Mouse (Mus musculus): ENCODE data around the gene Glud1. TPM values are rescaled to one million over a fixed set of nuclear protein-coding genes. Genes with fewer than 3 reads are reported as not detected.

Glud1 gene
- total and polyA plus RNA-seq, 3 experiments, result 57.1 to 125 (median 92.3) TPM

GRCm38 (mm10) chr14:34347084-34347483 is 36.6 kb downstream of the Glud1 start:
- peaks cover 12 to 13% of the 10 kb centered on the region in 2 experiments for H3K4me1 ChIP-seq (ENCODE audit: control insufficient read depth in 1 of 2, insufficient read depth in 2 of 2, low read length in 2 of 2)
- H3K9me3 ChIP-seq (replicated peaks; ENCODE audit: insufficient read depth, low read length), result no peaks in the 10 kb centered on the region
- no peak overlapping the region for H3K27ac ChIP-seq (ENCODE audit: control insufficient read depth, low read depth, low read length)
- H3K79me2 ChIP-seq (ENCODE audit: control insufficient read depth, insufficient read depth, low read length, poor library complexity), result no peaks in the 10 kb centered on the region
- H3K4me3 ChIP-seq (ENCODE audit: control insufficient read depth in 1 of 2, insufficient read depth in 1 of 2, low read depth in 2 of 2, low read length in 2 of 2), result no peak overlapping the region
- TF ChIP-seq HCFC1 (IDR thresholded peaks at IDR 0.05; ENCODE audit: low read depth, low read length) (no peak), NRF1 (IDR thresholded peaks at IDR 0.05; ENCODE audit: insufficient read depth, low read depth, low read length, poor library complexity, severe bottlenecking) (no peak), SMC3 (IDR thresholded peaks at IDR 0.05; ENCODE audit: low read depth, low read length) (no peak), TCF12 (IDR thresholded peaks at IDR 0.05; ENCODE audit: low read depth, low read length) (no peak), USF2 (IDR thresholded peaks at IDR 0.05; ENCODE audit: borderline replicate concordance in 1 of 2, insufficient read depth in 1 of 2, low read depth in 1 of 2, low read length in 2 of 2) (no peak), ZMIZ1 (IDR thresholded peaks at IDR 0.05; ENCODE audit: low read depth, low read length) (no peak), RAD21 (IDR thresholded peaks at IDR 0.05; ENCODE audit: low read depth, low read length) (no peak), E2F4 (IDR thresholded peaks at IDR 0.05; ENCODE audit: borderline replicate concordance, low read depth, low read length) (no peak)
- no peaks in the 10 kb centered on the region for H3K27me3 ChIP-seq (ENCODE audit: control insufficient read depth in 1 of 2, insufficient read depth in 2 of 2, low read length in 2 of 2)
- peaks cover 3 to 19% of the 10 kb centered on the region in 2 experiments for H3K36me3 ChIP-seq (ENCODE audit: control insufficient read depth in 1 of 2, insufficient read depth in 2 of 2, low read length in 2 of 2)
- no peak overlapping the region for H3K9ac ChIP-seq (ENCODE audit: control insufficient read depth, low read depth, low read length, poor library complexity, severe bottlenecking)
- no peak for DNase-seq (ENCODE audit: low read depth, low spot score)

GRCm38 (mm10) chr14:34348301-34348700 is 37.8 kb downstream of the Glud1 start:
- no peak overlapping the region for H3K27ac ChIP-seq (ENCODE audit: control insufficient read depth, low read depth, low read length)
- no peak overlapping the region for H3K4me3 ChIP-seq (ENCODE audit: control insufficient read depth in 1 of 2, insufficient read depth in 1 of 2, low read depth in 2 of 2, low read length in 2 of 2)
- H3K9me3 ChIP-seq (replicated peaks; ENCODE audit: insufficient read depth, low read length), result no peaks in the 10 kb centered on the region
- H3K4me1 ChIP-seq (ENCODE audit: control insufficient read depth in 1 of 2, insufficient read depth in 2 of 2, low read length in 2 of 2), result peaks cover 6 to 8% of the 10 kb centered on the region in 2 experiments
- no peaks in the 10 kb centered on the region for H3K79me2 ChIP-seq (ENCODE audit: control insufficient read depth, insufficient read depth, low read length, poor library complexity)
- H3K36me3 ChIP-seq (ENCODE audit: control insufficient read depth in 1 of 2, insufficient read depth in 2 of 2, low read length in 2 of 2), result peaks cover 3 to 9% of the 10 kb centered on the region in 2 experiments
- no peak overlapping the region for H3K9ac ChIP-seq (ENCODE audit: control insufficient read depth, low read depth, low read length, poor library complexity, severe bottlenecking)
- TF ChIP-seq SIN3A (IDR thresholded peaks at IDR 0.05; ENCODE audit: low read length) (no peak), RAD21 (IDR thresholded peaks at IDR 0.05; ENCODE audit: low read depth, low read length) (no peak), MAZ (IDR thresholded peaks at IDR 0.05; ENCODE audit: low read depth, low read length) (no peak), USF2 (IDR thresholded peaks at IDR 0.05; ENCODE audit: borderline replicate concordance in 1 of 2, insufficient read depth in 1 of 2, low read depth in 1 of 2, low read length in 2 of 2) (no peak)
- H3K27me3 ChIP-seq (ENCODE audit: control insufficient read depth in 1 of 2, insufficient read depth in 2 of 2, low read length in 2 of 2), result no peaks in the 10 kb centered on the region
- no peak for DNase-seq (ENCODE audit: low read depth, low spot score)

GRCm38 (mm10) chr14:34349007-34349406 is 38.5 kb downstream of the Glud1 start:
- Histone ChIP-seq H3K4me3 (ENCODE audit: control insufficient read depth in 1 of 2, insufficient read depth in 1 of 2, low read depth in 2 of 2, low read length in 2 of 2) (no peak overlapping the region), H3K79me2 (ENCODE audit: control insufficient read depth, insufficient read depth, low read length, poor library complexity) (no peaks in the 10 kb centered on the region), H3K9ac (ENCODE audit: control insufficient read depth, low read depth, low read length, poor library complexity, severe bottlenecking) (no peak overlapping the region), H3K4me1 (ENCODE audit: control insufficient read depth in 1 of 2, insufficient read depth in 2 of 2, low read length in 2 of 2) (peaks cover 3 to 4% of the 10 kb centered on the region in 2 experiments; a peak in 2 of 4 replicates), H3K27ac (ENCODE audit: control insufficient read depth, low read depth, low read length) (no peak overlapping the region), H3K9me3 (replicated peaks; ENCODE audit: insufficient read depth, low read length) (no peaks in the 10 kb centered on the region), H3K36me3 (ENCODE audit: control insufficient read depth in 1 of 2, insufficient read depth in 2 of 2, low read length in 2 of 2) (peaks cover 3 to 5% of the 10 kb centered on the region in 2 experiments), H3K27me3 (ENCODE audit: control insufficient read depth in 1 of 2, insufficient read depth in 2 of 2, low read length in 2 of 2) (no peaks in the 10 kb centered on the region)
- no peak for DNase-seq (ENCODE audit: low read depth, low spot score)
- TF ChIP-seq ZNF384 (IDR thresholded peaks at IDR 0.05; ENCODE audit: low read depth, low read length) (no peak), ZKSCAN1 (IDR thresholded peaks at IDR 0.05; ENCODE audit: low read depth, low read length) (no peak), EP300 (IDR thresholded peaks at IDR 0.05; ENCODE audit: low read depth in 1 of 2, low read length in 2 of 2) (no peak), MYC (IDR thresholded peaks at IDR 0.05; ENCODE audit: low read depth, low read length) (no peak), RCOR1 (IDR thresholded peaks at IDR 0.05; ENCODE audit: low read depth, low read length) (no peak), JUND (IDR thresholded peaks at IDR 0.05; ENCODE audit: low read depth, low read length) (no peak), ETS1 (IDR thresholded peaks at IDR 0.05; ENCODE audit: low read depth, low read length) (no peak), RAD21 (IDR thresholded peaks at IDR 0.05; ENCODE audit: low read depth, low read length) (no peak), NRF1 (IDR thresholded peaks at IDR 0.05; ENCODE audit: insufficient read depth, low read depth, low read length, poor library complexity, severe bottlenecking) (no peak), MYB (IDR thresholded peaks at IDR 0.05; ENCODE audit: low read depth, low read length) (no peak), CHD2 (IDR thresholded peaks at IDR 0.05; ENCODE audit: low read length) (no peak), ZMIZ1 (IDR thresholded peaks at IDR 0.05; ENCODE audit: low read depth, low read length) (no peak), GATA1 (IDR thresholded peaks at IDR 0.05; ENCODE audit: low read depth, low read length) (no peak), ZC3H11A (IDR thresholded peaks at IDR 0.05; ENCODE audit: low read depth, low read length) (no peak), TCF12 (IDR thresholded peaks at IDR 0.05; ENCODE audit: low read depth, low read length) (no peak), USF1 (IDR thresholded peaks at IDR 0.05; ENCODE audit: low read depth, low read length) (no peak), MAZ (IDR thresholded peaks at IDR 0.05; ENCODE audit: low read depth, low read length) (no peak)
